Mouse (Mus musculus): ENCODE data around the gene Rps16. TPM values are rescaled to one million over a fixed set of nuclear protein-coding genes. Genes with fewer than 3 reads are reported as not detected.

Rps16 gene
- polyA plus RNA-seq, 1 experiment from 2014 or later, result 533 TPM

DNA sequence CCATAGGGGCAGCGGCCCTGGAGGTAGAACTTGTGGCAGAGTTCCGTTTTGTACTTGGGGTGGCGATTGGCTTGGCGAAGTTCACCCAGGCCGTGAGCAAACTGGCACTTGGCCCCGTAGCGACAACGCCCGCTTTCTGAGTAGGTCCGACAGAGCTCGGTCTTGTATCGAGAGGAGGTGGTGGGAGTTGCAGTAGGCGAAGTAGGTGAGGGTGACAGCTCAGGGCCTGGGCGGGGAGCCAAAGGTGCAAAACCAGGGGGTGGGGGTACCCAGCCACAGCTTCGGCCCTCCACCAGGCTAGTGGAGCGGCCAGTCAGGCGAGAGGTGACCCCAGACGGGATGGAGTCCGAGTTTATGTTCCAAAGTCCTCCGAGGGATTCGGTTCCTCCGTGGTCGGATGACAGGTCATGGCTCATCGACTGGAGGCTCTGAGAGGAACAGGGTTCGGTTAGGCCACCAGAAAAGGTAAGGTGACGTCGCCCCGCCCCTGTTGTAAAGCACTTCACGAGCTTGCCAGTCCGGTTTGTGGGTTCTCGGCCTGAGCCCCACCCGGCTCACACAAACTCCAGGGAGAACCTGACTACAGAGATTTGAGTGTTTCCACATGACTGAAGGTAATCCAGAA lies 27.7 kb downstream of the Rps16 start:
- no peaks in the 10 kb centered on the region for H3K9me3 ChIP-seq
- H3K27ac ChIP-seq (replicated peaks), result peak overlapping the region; percentile 84
- H3K4me2 ChIP-seq, result peak overlapping the region; percentile 74
- no peaks in the 10 kb centered on the region for H3K36me3 ChIP-seq
- peak overlapping the region; percentile 82 for H3K9ac ChIP-seq
- no peak for ATAC-seq (ENCODE audit: low read depth)
- peak overlapping the region; percentile 54 for H3K4me3 ChIP-seq
- H3K27me3 ChIP-seq, result peaks cover 4% of the 10 kb centered on the region; the same call in 1 of the 2 replicates
- WGBS, result 42% methylated on average over 32 of the region's 32 CpGs
- peaks cover 84% of the 10 kb centered on the region for H3K4me1 ChIP-seq (replicated peaks)

DNA sequence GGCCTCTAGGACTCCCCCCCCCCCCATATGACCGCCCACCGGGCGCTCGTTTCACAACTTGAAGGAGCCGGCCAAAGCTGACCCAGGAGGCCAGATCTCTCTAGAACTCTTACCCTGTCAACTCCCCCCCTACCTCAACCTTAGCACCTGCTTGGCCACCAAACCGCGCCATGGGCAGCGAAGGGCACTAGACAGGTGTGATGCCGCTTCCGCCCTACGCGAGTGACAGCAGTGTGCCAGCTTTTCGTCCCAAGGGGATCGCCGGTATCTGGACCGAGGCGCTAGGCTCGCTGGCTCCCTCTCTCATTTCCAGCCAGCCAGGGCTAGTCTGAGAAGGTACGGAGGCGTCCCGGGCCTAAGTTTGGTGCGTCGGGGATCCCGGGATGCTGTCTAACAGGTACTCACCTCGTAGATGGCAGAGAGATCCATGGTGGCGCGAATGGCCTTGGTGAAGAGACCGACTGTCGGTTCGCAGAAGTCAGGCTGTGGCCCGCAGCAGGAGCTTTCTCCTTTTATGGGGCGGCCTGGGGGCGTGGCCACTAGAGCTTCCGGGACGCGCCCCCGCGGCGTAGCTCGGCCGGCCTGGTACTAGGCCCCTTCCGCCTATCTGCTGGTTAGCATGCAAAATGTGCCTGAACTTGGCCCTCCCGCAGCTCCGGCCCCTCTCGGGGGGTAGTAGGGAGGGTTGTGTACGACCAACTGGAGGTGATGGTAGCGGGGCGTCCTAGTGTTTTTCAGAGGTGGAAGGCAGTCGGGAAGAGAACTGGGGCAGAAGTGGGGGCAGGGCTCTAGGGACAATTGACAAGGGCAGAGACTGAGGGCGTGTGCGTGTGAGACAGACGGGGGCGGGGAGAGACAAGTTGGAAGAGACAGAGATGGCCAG lies 28.6 kb downstream of the Rps16 start:
- WGBS, result 1% methylated on average over 53 of the region's 53 CpGs
- H3K27ac ChIP-seq (replicated peaks), result peak overlapping the region; percentile 84
- H3K4me3 ChIP-seq, result peak overlapping the region; percentile 54
- peaks cover 79% of the 10 kb centered on the region for H3K4me1 ChIP-seq (replicated peaks)
- H3K9me3 ChIP-seq, result no peaks in the 10 kb centered on the region
- peak overlapping the region; percentile 82 for H3K9ac ChIP-seq
- H3K27me3 ChIP-seq, result peaks cover 4% of the 10 kb centered on the region; the same call in 1 of the 2 replicates
- ATAC-seq (ENCODE audit: low read depth), result peak; percentile 34; the same call in 1 of the 2 replicates
- H3K36me3 ChIP-seq, result no peaks in the 10 kb centered on the region
- peak overlapping the region; percentile 74 for H3K4me2 ChIP-seq

DNA sequence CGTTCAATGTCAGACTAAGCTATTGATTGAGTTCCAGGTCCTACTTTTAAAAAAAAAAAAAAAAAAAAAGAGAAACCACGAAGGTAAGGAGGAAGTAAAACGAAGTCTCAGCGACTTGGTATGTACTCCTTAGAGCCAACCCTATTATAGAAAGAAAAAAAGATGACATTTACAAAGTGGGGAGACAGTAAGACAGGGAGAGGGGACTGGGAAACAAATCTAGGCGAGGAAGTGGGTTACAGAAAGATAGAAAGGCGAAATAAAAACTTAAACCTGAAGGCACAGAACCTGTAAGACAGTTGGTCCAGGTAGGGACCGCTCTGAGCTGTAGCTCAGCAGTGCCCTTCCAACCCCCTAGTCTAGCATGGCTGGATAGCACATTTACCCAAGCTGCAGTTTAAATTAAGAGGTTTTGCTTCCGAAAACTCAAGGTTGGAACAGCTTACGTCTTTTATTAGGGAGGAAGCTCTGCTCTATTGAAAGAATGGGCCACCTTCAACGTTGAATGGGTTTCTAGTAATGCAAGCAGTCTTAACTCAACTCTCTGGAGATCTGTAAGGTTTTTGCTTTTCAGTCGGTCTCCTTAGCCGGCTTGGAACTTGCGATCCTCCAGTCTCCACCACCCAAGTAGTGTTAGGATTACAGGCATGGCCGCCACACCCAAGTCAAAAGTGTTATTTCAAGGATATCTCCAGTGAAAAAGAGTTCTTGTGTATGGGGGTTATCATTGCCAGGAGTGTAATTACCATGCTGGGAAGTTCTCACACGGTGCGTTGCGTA lies 30.0 kb downstream of the Rps16 start, which contains the start of gene Zfp36:
Gene Zfp36, minus strand, starts transcription at position 17 of the 780 bp plus-strand sequence.
- Histone ChIP-seq H3K4me1 (replicated peaks) (peaks cover 71% of the 10 kb centered on the region), H3K9me3 (no peaks in the 10 kb centered on the region), H3K27me3 (peaks cover 4% of the 10 kb centered on the region; the same call in 1 of the 2 replicates), H3K9ac (peak within 1 kb of the TSS; percentile 82), H3K4me3 (peak within 1 kb of the TSS; percentile 54), H3K4me2 (peak within 1 kb of the TSS; percentile 74), H3K27ac (replicated peaks) (peak within 1 kb of the TSS; percentile 84), H3K36me3 (peaks cover 3% of the 10 kb centered on the region)
- ATAC-seq (ENCODE audit: low read depth), result no peak
- 58% methylated on average over 17 of the region's 17 CpGs for WGBS

DNA sequence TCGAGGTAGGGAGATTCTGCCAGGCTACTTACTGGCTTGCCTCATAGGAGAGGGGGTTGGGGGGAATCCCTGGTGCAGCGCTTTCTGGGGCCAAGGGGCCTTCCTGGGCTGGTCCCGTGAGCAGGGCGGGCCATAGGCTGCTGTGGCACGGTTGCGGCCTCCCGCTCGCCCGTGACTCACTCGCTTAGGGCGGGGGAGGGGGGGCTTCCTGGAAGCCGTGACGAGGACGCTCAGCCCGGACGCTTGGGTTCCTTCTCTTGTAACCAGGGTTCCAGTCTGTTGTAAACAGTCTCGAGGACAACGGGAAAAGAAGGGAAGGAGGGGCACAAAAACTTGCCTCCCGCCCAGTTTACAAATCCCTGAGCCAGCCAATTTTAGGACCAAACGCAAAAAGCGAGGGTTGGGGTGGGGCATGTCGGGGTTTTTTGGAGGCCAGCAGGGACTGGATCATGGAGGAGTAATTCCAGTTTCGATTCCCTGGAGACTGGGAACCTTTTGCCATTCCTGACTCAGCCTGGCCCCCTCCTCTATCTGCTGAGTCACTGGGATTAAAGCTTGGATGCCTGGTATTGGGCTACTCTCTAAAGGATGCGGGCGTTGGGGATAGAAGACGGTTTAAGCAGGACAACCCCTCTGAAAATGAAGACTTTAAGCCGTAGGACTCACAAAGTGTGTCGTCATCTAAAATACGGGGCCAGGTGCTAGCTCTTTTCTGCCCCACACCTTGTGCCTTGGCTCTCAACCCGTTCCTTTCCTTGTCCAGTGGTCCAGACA lies 30.8 kb downstream of the Rps16 start:
- H3K4me1 ChIP-seq (replicated peaks), result peaks cover 63% of the 10 kb centered on the region
- H3K4me3 ChIP-seq, result peak overlapping the region; percentile 24
- no peak for ATAC-seq (ENCODE audit: low read depth)
- peak overlapping the region; percentile 48 for H3K4me2 ChIP-seq
- H3K9ac ChIP-seq, result peak overlapping the region; percentile 60; the same call in 1 of the 2 replicates
- WGBS, result 12% methylated on average over 30 of the region's 30 CpGs
- peaks cover 11% of the 10 kb centered on the region for H3K36me3 ChIP-seq
- H3K27ac ChIP-seq (replicated peaks), result peak overlapping the region; percentile 84
- peaks cover 4% of the 10 kb centered on the region; the same call in 1 of the 2 replicates for H3K27me3 ChIP-seq
- no peaks in the 10 kb centered on the region for H3K9me3 ChIP-seq

DNA sequence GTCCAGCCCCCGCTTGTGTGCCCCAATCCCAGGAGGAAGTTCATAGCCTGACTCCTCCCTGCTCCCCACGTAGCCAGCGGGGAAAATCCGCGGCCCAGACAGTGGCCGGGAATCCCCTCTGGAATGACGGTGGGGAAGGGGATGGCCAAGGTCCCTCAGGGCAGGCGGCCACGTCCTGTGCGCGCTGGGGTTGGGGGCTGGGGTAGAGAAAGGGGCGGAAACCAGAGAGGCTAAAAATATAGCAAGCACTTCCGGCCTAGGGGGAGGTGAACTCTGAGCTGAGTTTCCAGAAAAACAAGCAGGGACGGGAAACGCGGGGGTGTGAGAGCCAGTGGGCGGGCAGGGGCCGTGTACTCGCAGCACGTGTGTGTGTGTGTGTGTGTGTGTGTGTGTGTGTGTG lies 31.5 kb downstream of the Rps16 start:
- no peak for ATAC-seq (ENCODE audit: low read depth)
- peak overlapping the region; percentile 24 for H3K4me3 ChIP-seq
- 10% methylated on average over 20 of the region's 20 CpGs for WGBS

DNA sequence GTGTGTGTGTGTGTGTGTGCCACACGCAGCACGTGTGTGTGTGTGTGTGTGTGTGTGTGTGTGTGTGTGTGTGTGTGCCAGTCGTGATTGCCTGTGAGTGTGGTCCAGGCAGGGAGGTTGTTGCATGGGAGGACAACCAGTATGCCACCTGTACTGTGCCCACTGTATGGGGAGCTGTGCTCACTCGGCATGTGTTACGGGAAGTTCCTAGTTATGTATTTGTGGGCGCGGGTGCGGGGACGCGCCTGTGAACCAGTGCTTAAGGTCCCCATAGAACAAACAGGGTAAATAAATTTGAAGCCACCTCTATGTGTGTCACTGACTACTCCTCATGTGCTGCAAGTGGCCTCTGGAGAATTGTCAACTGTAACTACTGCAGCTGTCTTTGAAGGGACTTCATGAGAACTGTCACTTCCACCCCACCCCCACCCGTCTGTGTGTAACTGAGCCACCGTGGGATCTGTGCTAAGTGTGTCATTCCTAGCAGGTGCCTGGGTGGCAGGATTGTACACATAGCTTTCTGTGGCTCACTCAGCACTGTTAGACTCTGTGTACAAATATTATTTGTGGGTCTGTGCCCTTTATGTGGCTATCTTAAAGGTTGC lies 32.0 kb downstream of the Rps16 start:
- H3K4me3 ChIP-seq, result no peak overlapping the region
- peaks cover 4% of the 10 kb centered on the region; the same call in 1 of the 2 replicates for H3K27me3 ChIP-seq
- peak overlapping the region; percentile 48 for H3K4me2 ChIP-seq
- 75% methylated on average over 9 of the region's 12 CpGs for WGBS
- peak overlapping the region; percentile 60; the same call in 1 of the 2 replicates for H3K9ac ChIP-seq
- H3K27ac ChIP-seq (replicated peaks), result 0 out of 2 replicates have a peak overlapping the region, but pooled peaks have one; percentile 46
- H3K36me3 ChIP-seq, result peaks cover 15% of the 10 kb centered on the region
- ATAC-seq (ENCODE audit: low read depth), result no peak
- peaks cover 52% of the 10 kb centered on the region for H3K4me1 ChIP-seq (replicated peaks)
- no peaks in the 10 kb centered on the region for H3K9me3 ChIP-seq

More for the DNA sequence above, 31.5 kb downstream of the Rps16 start:
- Histone ChIP-seq H3K36me3 (peaks cover 13% of the 10 kb centered on the region), H3K27me3 (peaks cover 4% of the 10 kb centered on the region; the same call in 1 of the 2 replicates), H3K27ac (replicated peaks) (peak overlapping the region; percentile 84), H3K9me3 (no peaks in the 10 kb centered on the region), H3K4me2 (peak overlapping the region; percentile 48), H3K9ac (peak overlapping the region; percentile 60; the same call in 1 of the 2 replicates), H3K4me1 (replicated peaks) (peaks cover 57% of the 10 kb centered on the region)

DNA sequence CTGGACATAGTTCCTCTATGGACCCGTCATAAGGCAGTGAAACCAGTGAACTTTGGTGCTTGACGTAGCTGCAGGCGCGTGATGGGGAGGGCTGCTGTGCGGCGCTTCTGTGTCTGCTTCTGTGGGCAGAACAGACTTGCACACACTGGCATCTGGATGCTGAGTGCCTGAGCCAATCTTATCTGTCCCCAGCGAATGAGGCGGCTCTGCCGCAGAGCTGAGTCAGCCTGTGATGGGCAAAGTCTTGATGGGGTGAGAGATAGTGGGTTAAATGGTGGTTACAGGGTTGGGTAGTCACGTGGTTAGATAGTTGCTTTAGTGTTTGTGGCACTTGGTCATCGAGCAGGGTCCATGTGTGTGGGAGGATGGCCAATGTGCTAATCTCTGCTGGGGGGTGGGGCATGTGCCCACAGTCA lies 32.5 kb downstream of the Rps16 start:
- WGBS, result 81% methylated on average over 11 of the region's 11 CpGs
- H3K9ac ChIP-seq, result no peak overlapping the region

DNA sequence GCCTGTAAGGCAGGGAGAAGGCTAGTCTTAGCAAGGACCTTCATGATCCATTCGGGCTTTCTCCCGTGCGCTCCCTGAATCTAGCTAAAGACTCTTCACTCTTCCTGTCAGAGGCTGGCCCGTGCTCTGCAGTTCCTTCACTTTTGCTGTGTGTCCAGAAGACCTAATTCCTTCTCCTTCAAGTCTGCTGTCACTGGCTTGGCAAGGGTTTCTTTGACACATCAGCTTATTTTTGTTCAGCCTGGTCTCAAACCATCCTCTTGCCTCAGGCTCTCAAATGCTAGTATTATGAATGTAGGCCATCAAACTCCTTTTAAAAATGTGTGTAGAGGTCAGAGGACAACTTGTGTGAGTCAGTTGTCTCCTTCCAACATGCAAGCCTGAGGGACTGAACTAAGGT lies 33.2 kb downstream of the Rps16 start:
- no peak overlapping the region for H3K4me2 ChIP-seq
- no peak overlapping the region for H3K4me3 ChIP-seq
- WGBS, result 80% methylated on average over 4 of the region's 4 CpGs
- no peaks in the 10 kb centered on the region for H3K9me3 ChIP-seq
- no peak overlapping the region for H3K9ac ChIP-seq
- H3K27ac ChIP-seq (replicated peaks), result no peak overlapping the region
- peaks cover 4% of the 10 kb centered on the region; the same call in 1 of the 2 replicates for H3K27me3 ChIP-seq
- H3K4me1 ChIP-seq (replicated peaks), result peaks cover 41% of the 10 kb centered on the region
- H3K36me3 ChIP-seq, result peaks cover 27% of the 10 kb centered on the region
- no peak for ATAC-seq (ENCODE audit: low read depth)

More for the DNA sequence above, 32.5 kb downstream of the Rps16 start:
- H3K4me2 ChIP-seq, result 0 out of 2 replicates have a peak overlapping the region, but pooled peaks have one; percentile 48
- no peaks in the 10 kb centered on the region for H3K9me3 ChIP-seq
- peaks cover 47% of the 10 kb centered on the region for H3K4me1 ChIP-seq (replicated peaks)
- H3K27me3 ChIP-seq, result peaks cover 4% of the 10 kb centered on the region; the same call in 1 of the 2 replicates
- ATAC-seq (ENCODE audit: low read depth), result no peak
- no peak overlapping the region for H3K4me3 ChIP-seq
- H3K27ac ChIP-seq (replicated peaks), result peak overlapping the region; percentile 46; the same call in 1 of the 2 replicates
- H3K36me3 ChIP-seq, result peaks cover 21% of the 10 kb centered on the region

DNA sequence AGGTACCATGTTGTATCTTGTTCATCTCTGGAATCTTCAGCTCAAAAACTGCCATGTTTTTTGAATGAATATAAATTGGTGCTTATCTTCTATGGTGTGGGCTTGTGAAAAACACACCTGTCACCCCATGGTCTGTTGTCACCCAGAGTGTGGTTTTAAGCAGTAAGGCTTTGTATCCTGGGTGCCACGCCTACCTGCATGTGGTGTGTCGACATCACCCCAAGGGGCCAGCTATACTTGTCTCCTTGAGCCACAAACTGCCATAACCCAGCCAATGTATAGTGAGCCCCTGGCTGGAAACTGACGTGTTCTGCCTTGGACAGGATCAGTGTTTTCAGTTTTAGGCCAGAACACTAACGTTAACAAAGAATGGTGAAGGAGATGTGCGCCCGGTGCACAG lies 33.7 kb downstream of the Rps16 start:
- 83% methylated on average over 6 of the region's 6 CpGs for WGBS
- H3K27ac ChIP-seq (replicated peaks), result no peak overlapping the region

DNA sequence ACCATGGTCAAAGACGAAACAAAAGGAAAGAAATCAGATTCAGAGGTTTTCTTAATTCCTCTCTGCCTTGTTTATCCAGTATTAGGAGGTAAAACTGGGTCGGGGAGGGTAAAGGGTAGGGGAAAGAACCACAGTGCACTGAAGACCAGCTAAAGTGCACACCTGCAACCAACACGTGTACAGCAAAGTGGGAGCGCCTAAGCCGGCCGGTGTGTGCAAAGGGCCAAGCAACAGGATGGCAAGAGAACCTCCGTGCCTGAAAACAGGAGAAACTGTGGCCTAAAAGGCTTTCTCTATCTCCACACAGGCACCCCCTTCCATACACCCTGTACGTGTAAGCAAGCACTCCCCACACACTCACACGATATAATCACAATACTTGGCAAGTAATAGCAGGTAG lies 34.7 kb downstream of the Rps16 start:
- H3K4me1 ChIP-seq (replicated peaks), result peaks cover 29% of the 10 kb centered on the region
- no peak overlapping the region for H3K9ac ChIP-seq
- no peak overlapping the region for H3K4me3 ChIP-seq
- no peak overlapping the region for H3K27ac ChIP-seq (replicated peaks)
- H3K9me3 ChIP-seq, result no peaks in the 10 kb centered on the region
- ATAC-seq (ENCODE audit: low read depth), result no peak
- H3K27me3 ChIP-seq, result peaks cover 4% of the 10 kb centered on the region; the same call in 1 of the 2 replicates
- peaks cover 42% of the 10 kb centered on the region for H3K36me3 ChIP-seq
- 88% methylated on average over 9 of the region's 9 CpGs for WGBS
- H3K4me2 ChIP-seq, result no peak overlapping the region

More for the DNA sequence above, 33.7 kb downstream of the Rps16 start:
- H3K9ac ChIP-seq, result no peak overlapping the region
- no peaks in the 10 kb centered on the region for H3K9me3 ChIP-seq
- H3K4me3 ChIP-seq, result no peak overlapping the region
- peaks cover 35% of the 10 kb centered on the region for H3K4me1 ChIP-seq (replicated peaks)
- H3K27me3 ChIP-seq, result peaks cover 4% of the 10 kb centered on the region; the same call in 1 of the 2 replicates
- H3K4me2 ChIP-seq, result no peak overlapping the region
- ATAC-seq (ENCODE audit: low read depth), result no peak
- peaks cover 32% of the 10 kb centered on the region for H3K36me3 ChIP-seq

All from neural tube, embryonic 13.5 days (tissue).